Mouse (Mus musculus) liver, embryonic 16.5 days (tissue): ENCODE results near the gene Nfic. TPM values are rescaled to one million over a fixed set of nuclear protein-coding genes. Genes with fewer than 3 reads are reported as not detected.

Experiments
- ATAC-seq: fragments of 200-750 bp; cut with Nextera tagmentation; 2 replicates; pipeline ENCODE4 v1.8.0; 2017; ENCODE audit warnings: low read depth, mild to moderate bottlenecking, moderate number of reproducible peaks, moderate library complexity
- H3K27ac ChIP-seq: fragments of 300-500 bp; sonication (generic); 2 replicates; pipeline ENCODE4 v1.5.1; 2014; ENCODE audit warnings: mild to moderate bottlenecking, low read length
- H3K27me3 ChIP-seq: fragments of 300-500 bp; sonication (generic); 2 replicates; pipeline ENCODE4 v1.6.1; 2014; ENCODE audit warnings: low read depth, low read length, mixed read lengths; ENCODE audit not compliant: control insufficient read depth, insufficient read depth
- H3K36me3 ChIP-seq: fragments of 300-500 bp; sonication (generic); 2 replicates; pipeline ENCODE4 v1.6.1; 2014; ENCODE audit warnings: mild to moderate bottlenecking; ENCODE audit not compliant: control insufficient read depth, insufficient read depth
- H3K4me1 ChIP-seq: fragments of 300-500 bp; sonication (generic); 2 replicates; pipeline ENCODE4 v1.6.1; 2014; ENCODE audit warnings: low read depth, low read length, mixed read lengths; ENCODE audit not compliant: control insufficient read depth
- H3K4me2 ChIP-seq: fragments of 300-500 bp; sonication (generic); 2 replicates; pipeline ENCODE4 v1.6.1; 2014; ENCODE audit warnings: low read depth, low read length, mixed read lengths
- H3K4me3 ChIP-seq: fragments of 300-500 bp; sonication (generic); 2 replicates; pipeline ENCODE4 v1.5.1; 2014; ENCODE audit warnings: low read depth, mild to moderate bottlenecking, low read length
- H3K9ac ChIP-seq: fragments of 300-500 bp; sonication (generic); 2 replicates; pipeline ENCODE4 v1.6.1; 2014; ENCODE audit warnings: low read depth, low read length
- H3K9me3 ChIP-seq: fragments of 300-500 bp; sonication (generic); replicated peaks from 2 replicates; pipeline ENCODE4 v1.6.1; 2016; ENCODE audit warnings: low read length; ENCODE audit not compliant: control insufficient read depth
- WGBS: fragments of 180-500 bp; shearing (Covaris S2); extraction: QIAGEN DNeasy Blood & Tissue Kit; methylation state at CpG from one replicate; pipeline ENCODE4 v1.1.7; 2014; ENCODE audit not compliant: insufficient replicate concordance; 5-methylcytosine and 5-hydroxymethylcytosine counted together
- microRNA-seq: library from miRNA; unstranded; fragments of <30 nt; microRNA quantifications from one replicate; pipeline ENCODE4, GENCODE M21; 2016
- polyA plus RNA-seq: library from polyadenylated mRNA; unstranded; fragments of >200 nt; fragmentation: Nextera tagmentation; extraction: Ambion mirVana; gene quantifications from 2 replicates; pipeline ENCODE4 v1.2.1, GENCODE M21; 2015

Gene Nfic
- polyA plus RNA-seq, 1 experiment from 2014 or later, result 12.0 TPM

DNA sequence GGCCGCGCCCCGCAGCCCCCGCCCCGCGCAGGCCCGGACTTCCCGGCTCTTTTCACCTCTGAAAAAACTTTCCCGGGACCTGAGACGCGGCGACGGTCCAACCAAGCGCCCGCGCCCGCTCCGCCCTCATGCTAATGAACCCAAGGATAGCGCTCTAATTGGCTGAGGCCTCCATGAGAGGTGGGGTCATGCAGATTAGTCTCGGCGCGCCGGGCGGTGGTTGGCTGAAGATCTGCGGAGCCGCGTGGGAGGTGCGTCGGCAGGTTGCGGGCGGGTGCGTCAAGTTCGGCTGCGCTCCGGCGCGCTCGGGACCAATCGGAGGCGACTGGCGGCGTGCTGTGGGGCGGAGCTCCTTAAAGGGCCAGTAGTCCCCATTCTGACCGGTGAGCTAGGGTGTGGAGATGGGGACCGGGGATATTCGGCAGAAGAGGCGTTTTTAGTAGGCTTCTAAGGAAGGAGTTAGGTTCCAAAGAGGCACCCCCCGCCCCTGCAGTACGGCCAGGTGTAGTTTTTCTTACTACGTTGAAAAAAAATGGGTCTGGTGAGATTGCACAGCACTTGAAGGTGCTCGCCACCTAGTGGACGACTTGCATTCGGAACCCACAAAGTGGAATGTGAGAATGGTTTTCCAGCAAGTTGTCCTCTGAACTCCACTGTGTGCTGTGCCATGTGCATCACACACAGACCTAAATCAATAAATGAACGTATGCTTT, 104.9 kb downstream of the Nfic start, which contains the start of gene Hmg20b:
Hmg20b (minus strand) TSS at position 130 of the 713 bp plus-strand sequence.
- peaks cover 58% of the 10 kb centered on the region for H3K4me1 ChIP-seq
- under 1% methylated on average over 54 of the region's 54 CpGs for WGBS
- H3K9me3 ChIP-seq, result no peaks in the 10 kb centered on the region
- ATAC-seq, result peak; percentile 93
- H3K27ac ChIP-seq, result peak within 1 kb of the TSS; percentile 91
- peak within 1 kb of the TSS; percentile 96 for H3K4me2 ChIP-seq
- H3K36me3 ChIP-seq, result peaks cover 2% of the 10 kb centered on the region; the same call in 1 of the 2 replicates
- peak within 1 kb of the TSS; percentile 95 for H3K9ac ChIP-seq
- H3K27me3 ChIP-seq, result peaks cover 5% of the 10 kb centered on the region
- H3K4me3 ChIP-seq, result peak within 1 kb of the TSS; percentile 87

DNA sequence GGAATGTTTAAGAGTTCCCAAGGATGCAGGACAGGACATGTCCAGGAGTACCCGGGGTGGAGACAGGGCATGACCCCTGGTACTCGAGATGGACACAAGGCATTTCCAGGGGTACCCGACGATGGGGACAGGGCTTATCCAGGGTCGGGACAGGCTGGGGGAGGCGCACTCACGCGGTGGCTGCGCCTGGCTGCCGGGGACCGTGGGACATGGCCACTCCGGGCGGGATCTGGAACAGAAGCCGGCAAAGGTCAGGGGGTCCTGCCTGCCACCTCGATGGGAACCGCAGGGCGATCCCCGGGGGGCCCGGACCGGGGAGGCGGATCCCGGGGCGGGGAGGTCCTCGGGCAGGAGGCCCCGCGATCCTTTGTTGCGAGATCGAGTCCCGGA, 105.5 kb downstream of the Nfic start:
- H3K4me1 ChIP-seq, result peaks cover 55% of the 10 kb centered on the region
- H3K27me3 ChIP-seq, result peaks cover 10% of the 10 kb centered on the region
- H3K27ac ChIP-seq, result peak overlapping the region; percentile 91
- no peak for ATAC-seq
- no peaks in the 10 kb centered on the region for H3K9me3 ChIP-seq
- H3K9ac ChIP-seq, result peak overlapping the region; percentile 95
- peak overlapping the region; percentile 96 for H3K4me2 ChIP-seq
- H3K4me3 ChIP-seq, result peak overlapping the region; percentile 87
- 1% methylated on average over 27 of the region's 29 CpGs for WGBS
- peaks cover 2% of the 10 kb centered on the region; the same call in 1 of the 2 replicates for H3K36me3 ChIP-seq

DNA sequence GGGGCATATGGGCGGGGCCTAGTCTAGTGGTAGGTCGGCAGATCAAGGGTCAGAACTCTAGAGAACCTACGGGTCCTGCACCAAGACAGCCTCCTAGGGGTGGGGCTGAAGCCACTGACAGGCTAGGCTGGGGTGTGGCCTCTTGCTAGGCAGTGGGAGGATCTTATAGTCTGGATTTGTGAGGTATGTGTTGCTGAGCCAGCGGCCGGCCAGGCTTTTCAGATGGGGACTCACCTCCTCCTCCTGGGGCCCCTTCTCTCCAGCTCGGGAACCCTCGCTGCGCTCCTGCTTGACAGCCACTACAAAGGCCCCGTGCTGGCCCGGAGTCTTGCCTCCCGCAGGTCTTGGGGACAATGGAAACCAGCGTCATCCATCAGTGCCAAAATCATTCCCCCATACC, 106.3 kb downstream of the Nfic start:
- peaks cover 54% of the 10 kb centered on the region for H3K4me1 ChIP-seq
- peak overlapping the region; percentile 96 for H3K4me2 ChIP-seq
- peak overlapping the region; percentile 91 for H3K27ac ChIP-seq
- ATAC-seq, result peak; percentile 32
- peaks cover 2% of the 10 kb centered on the region; the same call in 1 of the 2 replicates for H3K36me3 ChIP-seq
- peak overlapping the region; percentile 87 for H3K4me3 ChIP-seq
- 4% methylated on average over 12 of the region's 12 CpGs for WGBS
- H3K27me3 ChIP-seq, result peaks cover 18% of the 10 kb centered on the region
- no peaks in the 10 kb centered on the region for H3K9me3 ChIP-seq
- peak overlapping the region; percentile 95 for H3K9ac ChIP-seq

DNA sequence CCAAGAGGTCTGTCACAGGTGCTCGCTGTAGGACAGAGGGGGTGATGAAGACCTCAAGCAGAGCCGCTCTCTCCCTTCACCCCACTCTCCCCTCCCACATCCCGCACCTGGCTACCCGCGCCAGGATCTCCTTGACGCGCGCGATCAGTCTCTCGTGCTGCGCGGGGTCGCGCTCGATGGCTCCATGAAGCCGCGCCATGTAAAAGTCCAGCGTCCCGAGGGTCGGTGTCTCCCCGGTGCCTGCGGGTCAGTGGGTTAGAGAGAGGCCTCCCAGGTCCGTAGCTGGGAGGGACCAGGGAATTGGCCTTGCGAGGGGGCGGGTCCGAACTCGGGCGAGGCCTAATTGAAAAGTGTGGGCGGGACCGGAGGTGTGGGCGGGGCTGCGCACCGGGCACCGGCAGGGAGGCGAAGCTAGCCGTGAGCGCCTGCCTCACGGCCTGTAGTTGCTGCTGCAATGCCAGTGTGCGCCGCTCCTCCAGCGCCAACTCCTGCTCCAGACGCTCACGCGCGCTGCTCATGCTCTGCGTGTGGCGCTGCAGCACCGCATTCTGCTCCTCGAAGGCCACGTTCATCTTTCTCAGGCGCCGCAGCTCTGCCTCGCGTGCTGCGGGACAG, 108.9 kb downstream of the Nfic start:
- 13% methylated on average over 55 of the region's 55 CpGs for WGBS
- Histone ChIP-seq H3K36me3 (peaks cover 2% of the 10 kb centered on the region; the same call in 1 of the 2 replicates), H3K4me1 (peaks cover 47% of the 10 kb centered on the region), H3K4me3 (peak overlapping the region; percentile 49), H3K27ac (no peak overlapping the region), H3K9me3 (no peaks in the 10 kb centered on the region), H3K9ac (peak overlapping the region; percentile 41), H3K27me3 (peaks cover 43% of the 10 kb centered on the region), H3K4me2 (peak overlapping the region; percentile 77)
- ATAC-seq, result peak; percentile 4

Small RNAs within 50 kb of the gene (microRNA-seq; reads per million reads assigned to microRNA genes)
- gene Gm25595 (not detected), gene Mir1191b (1.2 reads per million), gene Mir6913 (not detected)

Other genes starting within 250 kb of the Nfic start
- gene Atcay, start 224.8 kb downstream of the Nfic start, polyA plus RNA-seq, result 0.02 and 0.04 TPM in 2 replicates
- 0.59 and 1.1 TPM in 2 replicates for gene Zfr2, start 222.5 kb downstream of the Nfic start, polyA plus RNA-seq
- gene Matk, start 202.7 kb downstream of the Nfic start, polyA plus RNA-seq, result 1.6 and 1.8 TPM in 2 replicates
- 80.0 and 88.1 TPM in 2 replicates for gene Mrpl54, start 188.7 kb downstream of the Nfic start, polyA plus RNA-seq
- 24.2 and 26.3 TPM in 2 replicates for gene Apba3, start 188.7 kb downstream of the Nfic start, polyA plus RNA-seq
- 0.82 and 1.4 TPM in 2 replicates for gene Tjp3, start 164.1 kb downstream of the Nfic start, polyA plus RNA-seq
- 13.9 and 14.7 TPM in 2 replicates for gene Pip5k1c, start 162.7 kb downstream of the Nfic start, polyA plus RNA-seq
- 18.4 and 18.7 TPM in 2 replicates for gene Cactin, start 134.5 kb downstream of the Nfic start, polyA plus RNA-seq
- 4.3 and 4.5 TPM in 2 replicates for gene Tbxa2r, start 126.9 kb downstream of the Nfic start, polyA plus RNA-seq
- not detected in 2 replicates for gene Gipc3, start 112.4 kb downstream of the Nfic start, polyA plus RNA-seq
- 19.8 and 22.5 TPM in 2 replicates for gene Hmg20b, start 105.2 kb downstream of the Nfic start, polyA plus RNA-seq
- 9.2 and 11.9 TPM in 2 replicates for gene Mfsd12, start 98.1 kb downstream of the Nfic start, polyA plus RNA-seq
- gene 4930404N11Rik, start 89.8 kb downstream of the Nfic start, polyA plus RNA-seq, result 1.9 and 2.5 TPM in 2 replicates
- gene Fzr1, start 77.1 kb downstream of the Nfic start, polyA plus RNA-seq, result 128 and 138 TPM in 2 replicates
- 46.3 and 48.3 TPM in 2 replicates for gene Dohh, start 71.2 kb downstream of the Nfic start, polyA plus RNA-seq
- 0.54 and 0.55 TPM in 2 replicates for gene Gm48551, start 71.2 kb downstream of the Nfic start, polyA plus RNA-seq
- gene Gm48552, start 66.6 kb downstream of the Nfic start, polyA plus RNA-seq, result 0.44 and 0.48 TPM in 2 replicates
- gene Smim24, start 62.6 kb downstream of the Nfic start, polyA plus RNA-seq, result 1.7 and 4.1 TPM in 2 replicates
- 0.05 TPM in 1 of 2 replicates, not detected in the other for gene Celf5, start 27.1 kb upstream of the Nfic start, polyA plus RNA-seq
- gene Ncln, start 40.8 kb upstream of the Nfic start, polyA plus RNA-seq, result 39.3 and 47.1 TPM in 2 replicates
- 4.8 and 5.3 TPM in 2 replicates for gene S1pr4, start 44.5 kb upstream of the Nfic start, polyA plus RNA-seq
- gene Gna15, start 68.6 kb upstream of the Nfic start, polyA plus RNA-seq, result 4.3 and 4.4 TPM in 2 replicates
- 20.0 and 24.3 TPM in 2 replicates for gene Gna11, start 89.6 kb upstream of the Nfic start, polyA plus RNA-seq
- 131 and 141 TPM in 2 replicates for gene Aes, start 103.9 kb upstream of the Nfic start, polyA plus RNA-seq
- 1.8 and 2.7 TPM in 2 replicates for gene Tle2, start 118.9 kb upstream of the Nfic start, polyA plus RNA-seq
- 3.5 and 4.5 TPM in 2 replicates for gene Tle6, start 145.4 kb upstream of the Nfic start, polyA plus RNA-seq
- 0.35 and 0.36 TPM in 2 replicates for gene BC025920, start 150.6 kb upstream of the Nfic start, polyA plus RNA-seq
- 6.9 and 8.1 TPM in 2 replicates for gene Sirt6, start 172.2 kb upstream of the Nfic start, polyA plus RNA-seq
- 2.1 and 2.4 TPM in 2 replicates for gene Ankrd24, start 172.9 kb upstream of the Nfic start, polyA plus RNA-seq
- 1.1 and 1.3 TPM in 2 replicates for gene Gm10778, start 193.4 kb upstream of the Nfic start, polyA plus RNA-seq
- 3.5 and 4.4 TPM in 2 replicates for gene Zfp433, start 249.2 kb upstream of the Nfic start, polyA plus RNA-seq